Mouse (Mus musculus) embryonic facial prominence, embryonic 10.5 days (tissue): ENCODE results near the gene Med12l. TPM values are rescaled to one million over a fixed set of nuclear protein-coding genes. Genes with fewer than 3 reads are reported as not detected.
A peak's percentile ranks its signal among the peaks of the same experiment; 100 is the strongest.

Experiments
- DNase-seq: peaks from one replicate; pipeline ENCODE4 v3.0.0-alpha.2; 2017; ENCODE audit warnings: low spot score
- H3K27ac ChIP-seq: fragments of 300-500 bp; sonication (generic); replicated peaks from 2 replicates; pipeline ENCODE4 v1.5.1; 2016; ENCODE audit warnings: mild to moderate bottlenecking
- H3K27me3 ChIP-seq: fragments of 300-500 bp; sonication (generic); replicated peaks from 2 replicates; pipeline ENCODE4 v1.6.1; 2016; ENCODE audit warnings: low read depth, mild to moderate bottlenecking; ENCODE audit not compliant: poor library complexity, severe bottlenecking
- H3K36me3 ChIP-seq: fragments of 300-500 bp; sonication (generic); replicated peaks from 2 replicates; pipeline ENCODE4 v1.6.1; 2016; ENCODE audit warnings: mild to moderate bottlenecking, moderate library complexity
- H3K4me1 ChIP-seq: fragments of 300-500 bp; sonication (generic); 2 replicates; pipeline ENCODE4 v1.6.1; 2016
- H3K4me3 ChIP-seq: fragments of 300-500 bp; sonication (generic); 2 replicates; pipeline ENCODE4 v1.5.1; 2016; ENCODE audit warnings: mild to moderate bottlenecking, moderate library complexity
- H3K9me3 ChIP-seq: fragments of 300-500 bp; sonication (generic); 2 replicates; pipeline ENCODE4 v1.6.1; 2016; ENCODE audit warnings: mild to moderate bottlenecking
- WGBS: fragments of 180-500 bp; shearing (Covaris S2); methylation state at CpG from one replicate; pipeline ENCODE4 v1.1.7; 2016; 5-methylcytosine and 5-hydroxymethylcytosine counted together
- polyA plus RNA-seq: library from polyadenylated mRNA; unstranded; fragments of >200 nt; fragmentation: Nextera tagmentation; extraction: Ambion mirVana; gene quantifications from 2 replicates; pipeline ENCODE4 v1.2.1, GENCODE M21; 2016

Med12l gene
- polyA plus RNA-seq, 1 experiment from 2014 or later: 2.0 TPM

- Histone ChIP-seq H3K27me3 (no peaks in the 10 kb centered on the region), H3K4me1 (no peaks in the 10 kb centered on the region), H3K36me3 (no peaks in the 10 kb centered on the region), H3K4me3 (no peak overlapping the region), H3K27ac (no peak overlapping the region), H3K9me3 (no peaks in the 10 kb centered on the region)
- DNase-seq: no peak
- WGBS: 83% methylated on average over 8 of the region's 8 CpGs
These were observed 108.4 kb downstream of the Med12l start for GRCm38 (mm10) chr3:59113973-59114517.

- H3K27me3 ChIP-seq: no peaks in the 10 kb centered on the region
- H3K4me1 ChIP-seq: peaks cover 28% of the 10 kb centered on the region
- H3K4me3 ChIP-seq: no peak overlapping the region
- H3K9me3 ChIP-seq: no peaks in the 10 kb centered on the region
- H3K36me3 ChIP-seq: no peaks in the 10 kb centered on the region
- H3K27ac ChIP-seq: peak overlapping the region; percentile 44; the same call in 1 of the 2 replicates
- DNase-seq: peak; percentile 14
- 25% methylated on average over 7 of the region's 7 CpGs for WGBS
These were observed 115.6 kb downstream of the Med12l start for GRCm38 (mm10) chr3:59121067-59121730.

- no peaks in the 10 kb centered on the region for H3K36me3 ChIP-seq
- H3K4me3 ChIP-seq: no peak overlapping the region
- no peak for DNase-seq
- no peaks in the 10 kb centered on the region for H3K9me3 ChIP-seq
- WGBS: 56% methylated on average over 7 of the region's 7 CpGs
- no peaks in the 10 kb centered on the region for H3K27me3 ChIP-seq
- peaks cover 28% of the 10 kb centered on the region for H3K4me1 ChIP-seq
- no peak overlapping the region for H3K27ac ChIP-seq
These were observed 116.3 kb downstream of the Med12l start for GRCm38 (mm10) chr3:59121780-59122449.

- Histone ChIP-seq H3K4me3 (no peak overlapping the region), H3K27me3 (no peaks in the 10 kb centered on the region), H3K27ac (no peak overlapping the region), H3K4me1 (peaks cover 28% of the 10 kb centered on the region), H3K36me3 (no peaks in the 10 kb centered on the region), H3K9me3 (no peaks in the 10 kb centered on the region)
- 65% methylated on average over 5 of the region's 5 CpGs for WGBS
- DNase-seq: no peak
These were observed 119.4 kb downstream of the Med12l start for GRCm38 (mm10) chr3:59125022-59125421.

- 53% methylated on average over 7 of the region's 7 CpGs for WGBS
- Histone ChIP-seq H3K9me3 (no peaks in the 10 kb centered on the region), H3K4me1 (peaks cover 28% of the 10 kb centered on the region), H3K27ac (no peak overlapping the region), H3K4me3 (no peak overlapping the region), H3K36me3 (no peaks in the 10 kb centered on the region), H3K27me3 (no peaks in the 10 kb centered on the region)
- DNase-seq: no peak
These were observed 120.3 kb downstream of the Med12l start for GRCm38 (mm10) chr3:59125783-59126555.

- no peak for DNase-seq
- WGBS: 79% methylated on average over 20 of the region's 20 CpGs
- Histone ChIP-seq H3K27ac (no peak overlapping the region), H3K4me1 (peaks cover 17% of the 10 kb centered on the region), H3K9me3 (no peaks in the 10 kb centered on the region), H3K36me3 (no peaks in the 10 kb centered on the region), H3K4me3 (no peak overlapping the region), H3K27me3 (no peaks in the 10 kb centered on the region)
These were observed 123.1 kb downstream of the Med12l start for GRCm38 (mm10) chr3:59128681-59129080.

- Histone ChIP-seq H3K27ac (no peak overlapping the region), H3K9me3 (no peaks in the 10 kb centered on the region), H3K4me1 (peaks cover 12% of the 10 kb centered on the region; the same call in 1 of the 2 replicates), H3K27me3 (no peaks in the 10 kb centered on the region), H3K36me3 (no peaks in the 10 kb centered on the region), H3K4me3 (no peak overlapping the region)
- WGBS: 91% methylated on average over 3 of the region's 3 CpGs
- no peak for DNase-seq
These were observed 123.9 kb downstream of the Med12l start for GRCm38 (mm10) chr3:59129547-59129946.

GRCm38 (mm10) chr3:59130431-59130830, 124.8 kb downstream of the Med12l start:
- Histone ChIP-seq H3K27ac (no peak overlapping the region), H3K4me3 (no peak overlapping the region), H3K27me3 (no peaks in the 10 kb centered on the region), H3K4me1 (peaks cover 8% of the 10 kb centered on the region; the same call in 1 of the 2 replicates), H3K36me3 (no peaks in the 10 kb centered on the region), H3K9me3 (no peaks in the 10 kb centered on the region)
- 52% methylated on average over 8 of the region's 8 CpGs for WGBS
- DNase-seq: peak; percentile 19

- H3K4me1 ChIP-seq: 0 out of 2 replicates have a peak, but pooled peaks cover 1% of the 10 kb centered on the region
- 79% methylated on average over 4 of the region's 4 CpGs for WGBS
- no peaks in the 10 kb centered on the region for H3K27me3 ChIP-seq
- no peak for DNase-seq
- no peaks in the 10 kb centered on the region for H3K9me3 ChIP-seq
- H3K36me3 ChIP-seq: no peaks in the 10 kb centered on the region
- no peak overlapping the region for H3K27ac ChIP-seq
- no peak overlapping the region for H3K4me3 ChIP-seq
These were observed 125.5 kb downstream of the Med12l start for GRCm38 (mm10) chr3:59131081-59131480.

GRCm38 (mm10) chr3:59131966-59132365, 126.3 kb downstream of the Med12l start:
- Histone ChIP-seq H3K27ac (no peak overlapping the region), H3K9me3 (no peaks in the 10 kb centered on the region), H3K4me3 (no peak overlapping the region), H3K27me3 (no peaks in the 10 kb centered on the region), H3K4me1 (no peaks in the 10 kb centered on the region), H3K36me3 (no peaks in the 10 kb centered on the region)
- WGBS: 89% methylated on average over 4 of the region's 4 CpGs
- no peak for DNase-seq

GRCm38 (mm10) chr3:59133189-59133588, 127.6 kb downstream of the Med12l start:
- H3K27me3 ChIP-seq: no peaks in the 10 kb centered on the region
- H3K4me1 ChIP-seq: no peaks in the 10 kb centered on the region
- H3K4me3 ChIP-seq: no peak overlapping the region
- no peaks in the 10 kb centered on the region for H3K9me3 ChIP-seq
- no peak for DNase-seq
- WGBS: 85% methylated on average over 5 of the region's 5 CpGs
- H3K36me3 ChIP-seq: no peaks in the 10 kb centered on the region
- H3K27ac ChIP-seq: no peak overlapping the region

GRCm38 (mm10) chr3:59135911-59136653, 130.5 kb downstream of the Med12l start:
- Histone ChIP-seq H3K9me3 (no peaks in the 10 kb centered on the region), H3K36me3 (no peaks in the 10 kb centered on the region), H3K4me3 (no peak overlapping the region), H3K4me1 (no peaks in the 10 kb centered on the region), H3K27me3 (no peaks in the 10 kb centered on the region), H3K27ac (no peak overlapping the region)
- WGBS: 77% methylated on average over 5 of the region's 5 CpGs
- no peak for DNase-seq
